Mouse (Mus musculus): ENCODE results near the gene Gna12.

- no peak for TF ChIP-seq ZC3H11A (IDR thresholded peaks at IDR 0.05; ENCODE audit: low read depth, low read length)
- TF ChIP-seq POLR2A (IDR thresholded peaks at IDR 0.05; ENCODE audit: control insufficient read depth in 1 of 2, insufficient read depth in 1 of 2, low read depth in 1 of 2, low read length in 2 of 2, poor library complexity in 1 of 2), result no peak
- no peak for TF ChIP-seq MAX (IDR thresholded peaks at IDR 0.05; ENCODE audit: low read length)
- TF ChIP-seq GATA1 (IDR thresholded peaks at IDR 0.05; ENCODE audit: low read depth, low read length), result no peak
- no peak for TF ChIP-seq UBTF (IDR thresholded peaks at IDR 0.05; ENCODE audit: borderline replicate concordance, insufficient read depth, low read depth, low read length)
- TF ChIP-seq RAD21 (IDR thresholded peaks at IDR 0.05; ENCODE audit: low read depth, low read length), result no peak
- no peak for TF ChIP-seq MYC (IDR thresholded peaks at IDR 0.05; ENCODE audit: low read depth, low read length)
- TF ChIP-seq TAL1 (IDR thresholded peaks at IDR 0.05; ENCODE audit: low read length), result no peak
- no peak for TF ChIP-seq CTCF (IDR thresholded peaks at IDR 0.05 in 2 of 3, conservative IDR thresholded peaks at IDR 0.05 in 1 of 3; ENCODE audit: control insufficient read depth in 1 of 3, insufficient read depth in 1 of 3, low read depth in 2 of 3, low read length in 3 of 3, poor library complexity in 1 of 3, severe bottlenecking in 1 of 3)
- TF ChIP-seq E2F4 (IDR thresholded peaks at IDR 0.05; ENCODE audit: borderline replicate concordance, low read depth, low read length), result no peak
- TF ChIP-seq RCOR1 (IDR thresholded peaks at IDR 0.05; ENCODE audit: low read depth, low read length), result no peak
- no peak for TF ChIP-seq EP300 (IDR thresholded peaks at IDR 0.05; ENCODE audit: low read depth in 1 of 2, low read length in 2 of 2)
- no peak for TF ChIP-seq POLR2AphosphoS2 (IDR thresholded peaks at IDR 0.05; ENCODE audit: low read length)
Measured at GRCm38 (mm10) chr5:140812063-140812462, 18.2 kb downstream of the Gna12 start.

Data from MEL (cell line).